Mouse (Mus musculus): Measurements from ENCODE around the gene Slc16a4.

DNA sequence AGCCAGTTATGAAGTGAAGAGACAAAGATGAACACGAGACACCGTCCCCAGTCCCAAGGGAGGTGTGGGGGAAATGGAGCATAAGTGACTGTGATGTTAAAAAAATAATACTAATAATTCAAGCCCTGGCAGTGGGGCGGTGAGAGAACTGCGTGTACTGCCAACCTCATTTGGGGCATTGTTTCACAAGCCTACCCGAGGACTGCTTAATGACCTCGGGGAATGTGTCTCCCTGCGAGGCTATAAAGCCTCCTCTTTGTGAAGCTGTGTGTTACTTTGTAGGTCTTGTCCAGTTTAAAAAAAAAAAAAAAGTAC is 29.2 kb upstream of the Slc16a4 start:
- TF ChIP-seq CTCF (IDR thresholded peaks at IDR 0.05; ENCODE audit: extremely low read depth, insufficient read depth, low read length), result no peak
- TF ChIP-seq POLR2A (IDR thresholded peaks at IDR 0.05; ENCODE audit: extremely low read depth, insufficient read depth, low read length), result no peak

Data from cortical plate, adult 2 months (tissue).